Mouse (Mus musculus) effector memory CD4-positive, alpha-beta T cell, adult 7 months (primary cell): ENCODE results near the gene Mcm10. TPM values are rescaled to one million over a fixed set of nuclear protein-coding genes. Genes with fewer than 3 reads are reported as not detected.

Experiments
- polyA plus RNA-seq: library from polyadenylated mRNA; unstranded; fragments of 100-300 nt; shearing (Covaris generic); gene quantifications from one replicate; pipeline ENCODE4 v1.2.1, GENCODE M21; 2017

Mcm10 gene
- 1.0 TPM for polyA plus RNA-seq

GRCm38 (mm10) chr2:5012491-5013324, at the start of gene Mcm10:
Gene Mcm10, minus strand, starts transcription at chr2:5012791.

GRCm38 (mm10) chr2:4975807-4976206, 36.8 kb downstream of the Mcm10 start, which contains the start of gene Ucma:
Gene Ucma, plus strand, starts transcription at chr2:4976122.

Other genes starting within 250 kb of the Mcm10 start
- gene Sephs1, start 131.2 kb downstream of the Mcm10 start, polyA plus RNA-seq = 26.3 TPM
- gene Phyh, start 93.8 kb downstream of the Mcm10 start, polyA plus RNA-seq = 43.9 TPM
- not detected for gene Ucma, start 36.7 kb downstream of the Mcm10 start, polyA plus RNA-seq
- 15.8 TPM for gene Optn, start 51.3 kb upstream of the Mcm10 start, polyA plus RNA-seq
- not detected for gene Ccdc3, start 125.0 kb upstream of the Mcm10 start, polyA plus RNA-seq